Mouse (Mus musculus) kidney, adult 2 months (tissue): ENCODE measurements around the gene Map1b.

Experiments
- CTCF ChIP-seq: fragments of 200-500 bp; conservative IDR thresholded peaks from 2 replicates; pipeline ENCODE4 v1.5.1; 2011; ENCODE audit warnings: low read depth, mild to moderate bottlenecking, control low read depth, low read length, moderate library complexity, mixed read lengths; ENCODE audit not compliant: insufficient read depth, insufficient read length
- POLR2A ChIP-seq: fragments of 200-500 bp; IDR thresholded peaks from one replicate; pipeline ENCODE4 v1.6.1; 2011; ENCODE audit warnings: low read depth, low read length, control low read depth

DNA sequence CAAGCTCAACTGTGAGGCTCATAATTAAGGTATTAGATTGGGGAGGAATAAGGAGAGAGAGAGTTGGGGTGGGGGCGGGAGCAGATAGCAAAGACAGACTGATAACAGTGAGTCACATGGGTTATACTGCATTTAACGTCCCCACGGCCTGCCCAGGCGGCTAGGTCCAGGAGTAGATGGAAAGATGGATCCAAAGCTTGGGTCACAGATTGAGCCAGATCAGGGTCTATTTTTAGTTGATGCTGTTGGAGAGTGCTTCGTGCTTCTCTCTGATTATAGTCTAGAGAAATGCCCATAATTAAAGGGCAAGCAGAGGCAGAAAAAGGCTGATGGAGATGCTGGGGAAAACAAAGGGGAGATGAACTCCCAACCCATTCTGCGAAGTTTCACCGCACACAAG lies 61.4 kb downstream of the Map1b start:
- TF ChIP-seq CTCF (no peak), POLR2A (no peak)
